Mouse (Mus musculus) embryo, embryonic 10.5 days (tissue): ENCODE results near the gene Gm12184.
A peak's percentile ranks its signal among the peaks of the same experiment; 100 is the strongest.
"Not testable (repeated sequence)": the region's sequence is repeated elsewhere in the genome, so short reads cannot be mapped to it uniquely, and the experiment has no call there.

Source experiments
- DNase-seq: peaks from one replicate; pipeline ENCODE4 v3.0.0-alpha.2; 2015; ENCODE audit warnings: low spot score

Gene Gm12184

GRCm38 (mm10) chr11:48822768-48823512, 3.5 kb downstream of the Gm12184 start:
- DNase-seq: no peak

GRCm38 (mm10) chr11:48821299-48821698, 5.2 kb downstream of the Gm12184 start:
- not testable (repeated sequence) for DNase-seq

DNA sequence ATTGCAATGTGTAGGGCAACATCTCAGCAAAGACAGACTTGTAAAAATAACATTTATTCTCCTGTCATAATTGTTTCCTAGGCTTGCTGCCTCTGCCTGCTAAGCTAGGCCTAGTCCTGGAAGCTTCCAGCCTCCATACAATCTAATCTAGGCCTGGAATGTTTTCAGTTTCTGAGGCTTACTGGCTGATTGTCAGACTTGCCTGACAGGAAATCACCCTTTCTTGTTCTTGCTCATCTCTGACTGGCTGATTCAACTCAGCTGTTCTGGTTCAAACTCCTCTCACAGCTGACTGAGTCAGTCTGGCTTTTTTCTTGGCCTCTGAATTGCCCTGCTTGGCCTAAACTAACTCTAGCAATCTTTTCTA, 6.2 kb downstream of the Gm12184 start:
- DNase-seq: no peak

DNA sequence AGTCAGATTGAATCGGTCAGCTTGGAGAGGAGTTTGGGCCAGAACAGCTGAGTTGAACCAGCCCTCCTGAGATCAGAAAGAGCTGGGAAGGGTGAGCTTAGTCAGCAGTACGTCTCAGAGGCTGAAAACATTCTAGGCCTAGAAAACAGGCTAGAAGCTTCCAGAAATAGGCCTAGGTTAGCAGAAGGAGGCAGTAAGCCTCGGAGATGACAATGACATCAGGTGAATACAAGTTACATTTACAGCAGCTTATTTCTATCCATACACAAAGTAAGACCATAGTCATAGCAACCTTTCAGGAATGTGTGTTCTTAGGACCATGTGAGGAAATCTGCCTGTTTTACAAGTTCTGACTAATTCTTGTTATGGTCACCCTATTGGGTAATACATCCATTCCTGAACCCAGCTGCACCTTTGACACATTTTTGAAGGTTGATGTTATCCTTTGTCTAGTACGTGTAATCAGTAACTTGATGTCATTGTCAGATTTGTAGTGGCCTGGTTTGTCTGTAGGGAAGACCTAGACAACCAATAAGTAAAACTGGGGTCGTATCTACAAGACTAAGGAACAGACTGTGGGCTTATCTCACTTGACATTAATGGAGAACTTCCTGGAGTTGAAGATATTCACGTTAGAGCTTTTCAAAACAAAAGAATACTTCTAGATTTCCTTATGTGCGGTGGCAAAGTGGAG, 6.7 kb downstream of the Gm12184 start:
- no peak for DNase-seq

GRCm38 (mm10) chr11:48818346-48818745, 8.1 kb downstream of the Gm12184 start:
- DNase-seq: peak; percentile 99

GRCm38 (mm10) chr11:48817794-48818193, 8.7 kb downstream of the Gm12184 start:
- peak; percentile 46 for DNase-seq

- peak; percentile 99 for DNase-seq
Measured at GRCm38 (mm10) chr11:48816800-48817665, 9.4 kb downstream of the Gm12184 start, which contains the start of gene Trim41. TSS of gene Trim41 (minus strand) at chr11:48817353.

GRCm38 (mm10) chr11:48816281-48816781, 10.1 kb downstream of the Gm12184 start:
- peak; percentile 80 for DNase-seq

- no peak for DNase-seq
Measured at GRCm38 (mm10) chr11:48815851-48816250, 10.6 kb downstream of the Gm12184 start.

DNA sequence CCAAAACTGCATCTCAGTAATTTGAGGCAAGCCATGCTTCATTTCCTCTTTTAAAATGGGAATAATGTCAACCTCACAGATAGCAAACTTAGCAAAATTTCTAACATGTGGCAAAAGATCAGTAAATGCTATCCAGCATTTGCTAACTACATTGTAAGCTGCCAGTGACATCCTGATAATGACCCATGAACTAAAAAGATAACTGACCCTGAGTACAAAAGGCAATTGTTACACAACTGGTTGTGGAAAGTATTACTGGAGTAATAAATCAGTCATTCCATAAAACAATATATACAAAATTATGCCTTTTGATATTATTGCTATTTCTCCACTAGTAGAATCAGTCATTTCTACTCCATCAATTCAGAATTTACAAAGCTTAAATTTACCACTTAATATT, 12.7 kb downstream of the Gm12184 start:
- no peak for DNase-seq

DNA sequence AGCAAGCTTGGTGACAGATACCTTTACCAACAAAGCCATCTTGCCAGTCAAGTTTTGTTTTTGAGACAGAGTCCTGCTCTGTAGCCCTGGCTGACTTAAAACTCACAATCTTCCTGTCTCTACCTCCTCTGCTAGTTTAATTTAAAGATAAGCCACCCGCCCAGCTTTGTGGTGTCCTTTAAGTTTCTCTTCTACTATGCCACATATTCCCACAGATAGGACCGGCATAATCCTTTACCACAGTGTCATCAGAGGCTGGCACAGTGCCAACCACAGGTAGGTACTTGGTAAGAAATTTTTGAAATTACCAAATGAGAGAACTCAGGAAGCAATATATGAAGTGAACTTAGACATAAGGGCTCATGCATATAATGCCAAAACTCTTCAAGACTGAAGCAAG, 16.3 kb downstream of the Gm12184 start:
- DNase-seq: no peak

DNA sequence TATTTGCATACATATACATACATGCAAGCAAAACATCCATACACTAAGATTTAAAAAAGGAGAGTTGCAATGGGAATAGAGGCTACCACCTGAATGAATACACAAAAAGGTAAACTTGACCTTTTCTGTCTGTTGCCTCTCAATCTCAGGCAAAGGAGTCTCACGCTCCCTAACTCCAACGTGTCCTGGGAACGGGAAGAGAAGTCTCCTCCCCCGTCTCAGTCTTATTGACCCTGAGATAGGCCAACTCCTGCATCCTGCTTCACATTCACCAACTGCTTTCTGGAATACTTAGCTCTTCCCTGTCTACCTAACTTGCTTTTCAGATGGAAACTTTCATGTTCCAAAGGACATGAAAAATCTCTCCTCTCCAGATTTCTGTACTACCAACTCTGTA, 17.0 kb downstream of the Gm12184 start:
- no peak for DNase-seq

- DNase-seq: no peak
Measured at GRCm38 (mm10) chr11:48808737-48809433, 17.6 kb downstream of the Gm12184 start.

GRCm38 (mm10) chr11:48808304-48808646, 18.2 kb downstream of the Gm12184 start:
- no peak for DNase-seq

- no peak for DNase-seq
Measured at GRCm38 (mm10) chr11:48807563-48808303, 18.7 kb downstream of the Gm12184 start.

GRCm38 (mm10) chr11:48806856-48807562, 19.4 kb downstream of the Gm12184 start:
- DNase-seq: no peak

DNA sequence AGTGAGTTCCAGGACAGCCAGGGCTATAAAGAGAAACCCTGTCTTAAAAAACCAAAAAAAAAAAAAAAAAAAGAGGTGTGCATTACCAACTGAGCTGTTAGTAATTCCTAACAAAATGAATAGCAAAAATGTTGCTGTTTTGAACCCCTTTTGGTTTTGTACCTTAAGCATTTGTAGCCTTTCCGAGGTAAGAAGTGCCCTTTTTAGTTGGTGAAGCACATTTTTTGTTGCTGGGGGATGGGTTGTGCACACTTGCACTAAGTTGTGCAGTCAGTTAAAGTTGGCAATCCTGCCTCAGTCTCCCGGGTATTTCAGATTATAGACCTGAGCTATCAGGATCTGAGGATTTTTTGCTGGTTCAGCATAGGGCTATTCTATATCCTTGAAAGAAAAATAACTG, 21.5 kb downstream of the Gm12184 start:
- no peak for DNase-seq

DNA sequence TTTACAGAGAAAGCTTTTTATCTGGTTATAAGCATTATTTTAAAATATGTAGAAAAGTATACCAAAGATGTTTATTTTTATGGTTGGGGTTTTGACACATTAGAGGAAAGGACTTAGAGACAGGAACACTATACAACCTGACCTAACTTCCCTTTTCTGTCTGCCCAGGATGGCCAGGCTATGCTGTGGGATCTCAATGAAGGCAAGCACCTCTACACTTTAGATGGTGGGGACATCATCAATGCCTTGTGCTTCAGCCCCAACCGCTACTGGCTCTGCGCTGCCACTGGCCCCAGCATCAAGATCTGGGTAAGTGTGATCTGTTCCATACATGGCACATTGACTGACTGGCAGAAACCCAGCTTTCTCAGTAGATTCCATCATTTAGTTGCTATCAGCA, 22.5 kb downstream of the Gm12184 start:
- no peak for DNase-seq

DNA sequence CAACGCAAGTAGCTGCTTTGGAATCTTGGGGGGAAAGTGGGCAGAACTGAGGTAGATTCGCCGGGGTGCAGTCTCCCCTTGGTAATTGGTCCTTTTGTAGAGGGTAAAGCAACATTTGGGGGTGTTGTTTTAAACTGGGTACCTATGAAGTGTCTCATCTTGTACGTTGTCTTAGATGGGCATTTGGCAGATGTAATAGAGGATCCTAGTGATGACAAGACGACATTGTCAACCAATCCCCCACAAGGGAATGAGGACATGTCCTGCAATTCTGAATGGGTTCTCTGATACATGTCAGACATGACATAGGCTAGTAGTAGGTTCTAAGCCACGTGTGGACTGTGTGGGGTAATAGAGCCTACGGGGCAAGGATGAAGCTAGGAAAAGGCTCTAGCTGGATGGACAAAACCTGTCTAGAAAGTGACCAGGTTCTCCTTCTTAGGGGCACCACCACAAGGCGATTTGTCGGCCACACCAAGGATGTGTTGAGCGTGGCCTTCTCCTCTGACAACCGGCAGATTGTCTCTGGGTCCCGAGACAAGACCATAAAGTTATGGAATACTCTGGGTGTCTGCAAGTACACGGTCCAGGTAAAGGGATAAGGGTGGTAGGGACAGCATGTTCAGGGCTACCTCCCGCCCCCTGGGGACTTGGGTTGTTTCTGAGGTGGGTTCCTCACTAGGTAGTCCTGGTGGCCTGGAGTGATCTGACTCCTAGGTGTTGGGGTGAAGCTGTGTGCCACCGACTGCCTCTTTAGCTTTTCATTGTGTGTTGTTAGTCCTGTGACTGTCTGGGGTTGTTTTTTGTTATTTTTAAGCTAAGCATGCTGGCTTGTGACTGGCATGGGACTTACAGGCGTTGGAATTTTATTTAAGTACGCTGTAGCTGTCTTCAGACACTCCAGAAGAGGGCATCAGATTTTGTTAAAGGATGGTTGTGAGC, 24.4 kb downstream of the Gm12184 start:
- no peak for DNase-seq
